Mouse (Mus musculus) brain, adult 2 months (tissue): ENCODE results near the gene Defa25.
A peak's percentile ranks its signal among the peaks of the same experiment; 100 is the strongest.
"Not testable (repeated sequence)": the region's sequence is repeated elsewhere in the genome, so short reads cannot be mapped to it uniquely, and the experiment has no call there.

Experiments used
- DNase-seq: peaks from one replicate; pipeline ENCODE4 v3.0.0; 2011; ENCODE audit warnings: low read depth, low spot score

The Defa25 gene

DNA sequence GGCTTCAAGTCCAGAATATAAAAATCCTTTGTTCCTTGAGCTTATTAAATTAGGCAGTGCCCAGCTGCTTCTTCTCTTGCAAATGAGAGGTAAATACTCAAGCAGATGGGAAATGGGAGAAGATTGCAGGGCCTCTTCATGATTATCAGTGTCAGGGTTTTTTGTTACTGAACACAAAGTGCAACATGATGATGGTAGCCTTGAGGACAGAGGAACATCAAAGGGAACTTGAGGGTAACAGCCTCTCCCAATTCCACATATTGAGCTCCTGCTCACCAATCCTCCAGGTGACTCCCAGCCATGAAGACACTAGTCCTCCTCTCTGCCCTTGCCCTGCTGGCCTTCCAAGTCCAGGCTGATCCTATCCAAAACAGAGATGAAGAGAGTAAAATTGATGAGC is at the start of gene Defa25:
Gene Defa25, plus strand, starts transcription at position 301 of the 400 bp plus-strand sequence.
- not testable (repeated sequence) for DNase-seq

DNA sequence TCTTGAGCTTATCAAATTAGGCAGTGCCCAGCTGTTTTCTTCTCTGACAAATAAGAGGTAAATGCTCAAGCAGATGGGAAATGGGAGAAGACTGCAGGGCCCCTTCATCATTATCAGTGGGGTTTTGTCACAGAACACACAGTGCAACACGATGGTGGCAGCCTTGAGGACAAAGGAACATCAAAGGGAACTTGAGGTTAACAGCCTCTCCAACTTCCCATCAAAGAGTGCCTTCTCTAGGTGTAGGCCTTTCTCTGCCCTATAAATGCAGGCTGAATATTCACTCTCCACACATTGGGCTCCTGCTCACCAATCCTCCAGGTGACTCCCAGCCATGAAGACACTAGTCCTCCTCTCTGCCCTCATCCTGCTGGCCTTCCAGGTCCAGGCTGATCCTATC is 29.5 kb upstream of the Defa25 start, which contains the start of gene Defa23:
Gene Defa23, plus strand, starts transcription at position 301 of the 400 bp plus-strand sequence.
- DNase-seq: not testable (repeated sequence)

DNA sequence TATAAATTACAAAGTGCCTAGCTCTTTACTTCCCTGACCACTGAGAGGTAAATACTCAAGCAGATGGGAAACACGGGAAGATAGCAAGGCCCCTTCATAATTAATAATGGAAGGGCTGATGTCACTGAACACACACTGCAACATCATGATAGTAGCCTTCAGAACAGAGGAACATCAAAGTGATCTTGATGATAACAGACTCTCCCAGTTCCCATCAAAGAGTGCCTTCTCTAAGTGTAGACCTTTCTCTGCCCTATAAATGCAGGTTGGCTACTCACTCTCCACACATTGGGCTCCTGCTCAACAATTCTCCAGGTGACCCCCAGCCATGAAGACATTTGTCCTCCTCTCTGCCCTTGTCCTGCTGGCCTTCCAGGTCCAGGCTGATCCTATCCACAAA is 19.5 kb upstream of the Defa25 start, which contains the start of gene Defa35:
Gene Defa35, plus strand, starts transcription at position 301 of the 400 bp plus-strand sequence.
- DNase-seq: not testable (repeated sequence)

DNA sequence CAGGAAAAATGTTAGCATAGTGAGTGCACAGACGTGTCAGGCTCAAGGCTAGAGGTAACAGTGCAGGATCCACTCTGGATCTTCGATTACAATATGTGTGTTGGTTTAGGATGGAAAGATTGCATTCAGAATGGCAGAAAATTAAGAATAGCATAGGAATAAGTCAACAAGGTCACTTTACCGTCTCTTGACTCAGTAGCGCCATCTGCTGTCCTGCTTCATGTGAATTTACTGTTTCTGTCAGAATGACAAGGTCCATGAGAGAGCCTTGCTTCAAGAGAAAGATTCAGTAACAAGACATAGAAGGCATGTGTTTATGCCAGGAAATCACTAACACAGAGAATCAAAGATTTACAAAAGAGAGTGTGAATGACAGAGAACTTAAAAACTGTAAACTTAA is 8.9 kb downstream of the Defa25 start:
- peak; percentile 1 for DNase-seq

DNA sequence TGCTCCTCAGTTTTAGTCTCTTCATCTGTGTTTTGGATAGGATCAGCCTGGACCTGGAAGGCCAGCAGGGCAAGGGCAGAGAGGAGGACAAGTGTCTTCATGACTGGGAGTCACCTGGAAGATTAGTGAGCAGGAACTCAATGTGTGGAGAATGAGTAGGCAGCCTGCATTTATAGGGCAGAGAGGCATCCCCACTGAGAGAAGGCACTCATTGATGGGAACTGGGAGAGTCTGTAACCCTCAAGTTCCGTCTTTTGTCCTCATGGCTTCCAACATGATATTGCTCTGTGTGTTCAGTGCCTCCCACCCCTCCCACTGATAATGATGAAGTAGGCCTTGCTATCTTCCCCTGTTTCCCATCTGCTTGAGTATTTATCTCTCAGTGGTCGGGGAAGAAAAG is 11.7 kb downstream of the Defa25 start, which contains the start of gene Gm14851:
Gene Gm14851, minus strand, starts transcription at position 101 of the 400 bp plus-strand sequence.
- not testable (repeated sequence) for DNase-seq

DNA sequence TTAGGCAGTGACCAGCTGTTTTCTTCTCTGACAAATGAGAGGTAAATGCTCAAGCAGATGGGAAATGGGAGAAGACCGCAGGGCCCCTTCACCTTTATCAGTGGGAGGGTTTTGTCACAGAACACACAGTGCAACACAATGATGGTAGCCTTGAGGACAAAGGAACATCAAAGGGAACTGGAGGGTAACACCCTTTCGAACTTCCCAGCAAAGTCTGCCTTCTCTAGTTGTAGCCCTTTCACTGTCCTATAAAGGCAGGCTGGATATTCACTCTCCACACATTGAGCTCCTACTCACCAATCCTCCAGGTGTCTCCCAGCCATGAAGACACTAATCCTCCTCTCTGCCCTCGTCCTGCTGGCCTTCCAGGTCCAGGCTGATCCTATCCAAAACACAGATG is 50.1 kb downstream of the Defa25 start, which contains the start of gene Defa30:
Gene Defa30, plus strand, starts transcription at position 301 of the 400 bp plus-strand sequence.
- DNase-seq: not testable (repeated sequence)
